Mouse (Mus musculus) ovary, postnatal 10 days (tissue): ENCODE results near the gene Eepd1.

Experiments used
- DNase-seq: peaks from one replicate; pipeline ENCODE4 v3.0.0; 2022; ENCODE audit warnings: low spot score

The Eepd1 gene

DNA sequence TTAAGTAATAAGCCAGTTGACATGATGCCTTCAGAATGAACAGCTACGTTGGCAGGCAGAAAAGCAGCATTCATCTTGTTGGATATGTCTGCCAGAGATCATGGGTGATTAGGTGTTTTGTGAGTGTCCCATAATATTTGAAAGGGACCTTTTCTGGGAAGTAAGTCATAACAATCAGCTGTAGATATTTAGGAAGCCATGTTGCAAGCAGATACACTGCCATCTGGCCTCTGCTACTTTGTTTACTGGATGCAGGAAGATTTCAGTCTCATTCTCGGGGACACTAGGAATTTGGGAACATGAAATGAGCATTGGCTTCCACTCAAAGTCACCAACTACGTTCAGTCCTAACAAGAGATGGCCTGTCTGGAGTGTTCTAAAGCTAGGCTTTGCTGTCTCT is 54.1 kb downstream of the Eepd1 start:
- no peak for DNase-seq

DNA sequence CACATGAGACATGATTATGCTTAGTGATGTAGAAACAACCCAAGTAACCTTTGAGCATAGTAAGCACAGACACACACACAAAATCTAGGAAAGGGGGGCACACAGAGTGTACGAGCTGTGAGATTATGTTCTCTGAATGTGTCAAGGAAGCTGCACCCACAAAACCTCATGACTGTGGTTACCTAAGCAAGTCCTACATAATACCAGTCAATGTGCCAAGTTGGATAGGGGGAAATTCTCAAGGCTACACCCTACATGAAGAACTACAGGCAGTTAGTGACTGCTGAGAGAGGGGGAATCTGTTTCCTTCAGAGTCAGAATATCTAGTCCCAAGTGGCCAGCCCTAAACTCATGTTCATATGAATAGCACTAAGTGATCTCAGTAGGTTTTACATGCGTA is 58.1 kb downstream of the Eepd1 start:
- DNase-seq = no peak

DNA sequence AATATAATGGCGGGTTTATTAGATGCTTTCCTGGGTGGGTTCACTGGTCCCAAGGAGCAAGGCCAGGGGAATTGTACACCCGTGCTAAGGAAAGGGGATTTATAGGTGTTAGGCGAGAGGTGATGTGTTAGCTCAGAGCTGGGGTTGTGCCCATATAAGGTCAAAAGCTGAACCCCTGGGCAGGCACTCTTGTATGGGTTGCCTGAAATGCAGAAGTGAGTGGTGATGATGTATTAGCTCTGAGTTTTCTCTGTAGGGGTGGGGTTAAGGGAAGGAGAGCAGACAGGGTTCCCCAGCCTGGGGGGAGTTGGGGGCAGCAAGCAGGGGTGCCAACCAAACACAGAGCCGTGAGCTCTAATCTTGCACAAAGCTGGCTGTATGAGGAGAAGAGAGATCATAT is 60.0 kb downstream of the Eepd1 start:
- DNase-seq = no peak

DNA sequence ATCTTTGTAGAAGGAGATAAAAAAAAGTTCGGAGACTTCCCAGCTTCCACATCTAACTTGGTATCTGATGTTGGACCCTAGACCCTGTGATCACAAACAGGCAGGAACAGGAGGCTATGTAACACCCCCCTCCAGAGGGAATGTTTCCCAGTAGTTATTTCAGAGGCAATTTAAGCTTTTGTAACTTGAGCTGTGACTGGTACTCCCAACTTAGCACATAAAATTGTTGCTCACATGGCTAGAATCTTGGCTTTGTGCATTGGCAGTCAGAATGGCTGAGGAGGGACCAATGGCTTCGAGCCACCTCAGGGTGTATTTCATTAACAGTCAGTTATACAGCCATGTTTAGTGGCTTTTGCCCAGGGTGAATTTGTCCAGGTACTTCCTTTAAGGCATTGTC is 63.9 kb downstream of the Eepd1 start:
- no peak for DNase-seq

DNA sequence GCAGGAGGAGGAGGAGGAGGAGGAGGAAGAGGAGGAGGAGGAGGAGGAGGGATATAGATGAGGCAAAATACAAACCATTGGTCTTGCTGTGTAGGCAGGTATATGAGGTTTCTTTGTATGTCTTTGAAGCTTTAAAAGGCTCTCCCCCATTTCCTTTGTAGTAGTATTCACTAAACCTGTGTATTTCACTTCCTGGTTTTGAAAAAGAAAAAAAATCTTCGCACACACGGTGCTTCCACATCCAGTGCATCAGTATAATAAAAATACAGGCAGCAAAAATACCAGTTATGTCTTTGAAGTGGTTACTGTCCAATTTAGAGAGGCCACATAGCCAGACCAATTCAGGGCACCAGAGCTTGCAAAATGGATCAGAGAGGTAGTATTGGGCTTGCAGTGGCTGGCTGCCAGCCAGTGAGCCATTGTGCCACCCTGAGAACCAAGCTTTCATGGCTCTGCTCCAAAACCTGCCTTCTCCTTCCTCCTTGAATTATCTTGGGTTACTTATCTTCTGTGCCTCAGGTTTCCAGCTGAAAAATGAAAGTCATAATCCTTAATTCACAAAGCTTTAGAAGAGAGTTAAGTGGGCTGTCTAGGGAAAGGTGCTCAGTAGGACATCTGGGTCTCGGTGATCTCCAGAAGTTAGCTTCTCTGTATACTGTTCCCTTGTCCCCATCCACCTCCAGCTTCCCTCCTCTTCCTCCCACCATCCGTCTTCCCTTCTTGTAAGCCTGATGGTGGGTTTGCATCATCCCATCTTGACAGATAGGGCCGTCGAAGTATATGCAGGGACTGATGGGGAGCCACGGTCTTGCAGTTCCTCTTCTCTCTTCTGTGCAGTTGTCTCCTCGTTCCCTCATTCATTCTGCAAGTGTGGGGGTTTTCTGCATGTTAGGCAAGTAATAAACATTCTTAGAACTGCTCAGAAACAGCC is 68.0 kb downstream of the Eepd1 start:
- no peak for DNase-seq

DNA sequence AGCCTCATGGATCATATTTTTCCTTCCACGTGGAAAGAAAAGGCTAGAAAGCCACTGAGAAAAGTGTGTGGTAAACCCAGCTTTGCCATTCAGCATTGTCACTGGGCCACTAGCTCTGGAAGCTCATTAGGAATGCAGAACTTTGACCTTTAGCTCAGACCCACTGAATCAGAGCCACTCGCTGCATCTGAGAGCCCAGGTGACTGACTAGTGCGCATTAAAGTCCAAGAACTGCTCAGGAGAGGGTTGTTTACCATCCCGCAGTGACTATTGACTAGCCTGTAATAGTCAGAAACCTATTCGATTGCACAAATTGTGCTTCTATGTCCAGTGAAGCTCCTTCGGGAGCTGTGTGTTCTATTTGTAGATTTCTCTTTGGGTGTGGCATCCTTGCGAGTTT is 68.8 kb downstream of the Eepd1 start:
- DNase-seq = no peak

DNA sequence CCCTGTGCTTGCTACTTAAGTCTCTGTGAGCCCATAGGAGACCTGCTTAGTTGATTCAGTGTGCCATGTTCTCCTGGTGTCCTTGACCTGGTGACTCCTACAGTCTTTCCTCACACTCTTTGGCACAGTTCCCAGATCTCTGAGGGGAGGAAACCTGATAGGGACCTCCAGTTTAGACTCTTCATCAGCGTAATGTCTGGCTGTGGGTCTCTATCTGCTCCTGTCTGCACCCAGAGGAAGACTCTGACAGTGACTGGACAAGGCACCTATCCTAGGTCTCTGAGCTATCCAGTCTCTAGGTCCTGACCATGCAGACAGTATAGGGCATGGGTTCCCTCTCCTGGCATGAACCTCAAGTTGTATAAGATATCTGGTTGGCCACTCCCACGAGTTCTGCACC is 71.2 kb downstream of the Eepd1 start:
- no peak for DNase-seq

DNA sequence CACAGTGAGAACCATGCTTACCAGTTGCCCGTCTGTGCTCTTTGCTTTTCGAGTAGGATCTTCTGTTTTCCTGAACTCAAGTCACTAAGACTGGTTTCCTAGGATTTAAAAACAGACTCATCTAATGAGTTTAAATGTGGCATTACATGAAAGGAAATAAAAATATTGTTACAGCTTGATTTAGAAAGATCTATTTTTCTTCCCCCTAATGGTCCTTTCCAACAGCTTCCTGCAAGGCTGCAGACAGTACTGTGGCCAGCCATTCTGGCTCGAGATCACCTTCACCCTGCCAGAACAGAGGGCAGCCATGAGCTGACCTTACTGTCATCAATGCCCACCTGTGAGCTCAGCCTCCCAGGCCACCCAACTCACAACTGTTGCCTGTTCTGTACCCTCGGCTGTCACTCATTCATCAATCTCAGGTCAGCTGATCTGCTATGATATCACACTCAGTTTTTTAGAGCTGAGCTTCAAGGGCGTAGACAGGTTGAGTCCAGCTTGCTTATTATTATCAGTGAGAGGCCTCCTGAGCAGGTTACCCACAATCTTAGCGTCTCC is 73.0 kb downstream of the Eepd1 start:
- no peak for DNase-seq

DNA sequence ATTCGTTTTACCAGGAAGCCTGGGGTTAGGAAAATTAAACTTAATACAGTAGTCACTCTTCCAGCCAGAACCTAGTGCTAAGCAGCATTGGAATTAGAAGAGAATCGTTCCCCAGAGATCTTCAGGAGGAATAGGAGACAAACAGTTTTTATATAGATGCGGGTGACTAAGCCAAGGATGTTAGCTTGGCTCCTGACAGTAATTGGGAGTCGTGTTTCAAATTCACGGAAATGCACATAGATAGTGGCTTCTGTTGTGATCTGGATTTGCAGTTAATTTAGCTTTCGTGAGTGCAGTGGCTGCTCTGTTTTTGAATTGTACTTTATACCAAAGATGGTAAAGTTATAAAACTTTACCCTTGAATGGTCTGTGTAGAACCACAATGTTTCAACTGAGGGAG is 73.9 kb downstream of the Eepd1 start:
- no peak for DNase-seq

DNA sequence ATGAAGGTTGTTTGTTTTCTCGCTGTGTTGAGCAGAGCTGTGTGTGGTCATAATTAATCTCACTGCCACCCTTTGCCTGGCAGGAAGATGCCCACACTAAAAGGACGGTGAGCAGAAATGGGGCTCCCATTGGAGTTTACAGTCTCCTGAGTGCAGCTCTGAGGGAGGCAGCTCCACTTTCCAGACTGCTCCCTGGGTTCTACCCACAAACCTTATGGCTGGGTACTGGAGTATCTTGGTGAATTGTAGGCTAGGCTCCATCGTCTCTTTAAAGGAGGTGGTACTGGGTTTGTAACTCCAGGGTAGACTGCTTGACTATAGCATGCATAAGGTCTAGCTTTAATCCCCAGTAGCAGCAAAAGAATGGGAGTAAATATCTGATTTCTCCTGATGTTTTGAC is 74.7 kb downstream of the Eepd1 start:
- no peak for DNase-seq

DNA sequence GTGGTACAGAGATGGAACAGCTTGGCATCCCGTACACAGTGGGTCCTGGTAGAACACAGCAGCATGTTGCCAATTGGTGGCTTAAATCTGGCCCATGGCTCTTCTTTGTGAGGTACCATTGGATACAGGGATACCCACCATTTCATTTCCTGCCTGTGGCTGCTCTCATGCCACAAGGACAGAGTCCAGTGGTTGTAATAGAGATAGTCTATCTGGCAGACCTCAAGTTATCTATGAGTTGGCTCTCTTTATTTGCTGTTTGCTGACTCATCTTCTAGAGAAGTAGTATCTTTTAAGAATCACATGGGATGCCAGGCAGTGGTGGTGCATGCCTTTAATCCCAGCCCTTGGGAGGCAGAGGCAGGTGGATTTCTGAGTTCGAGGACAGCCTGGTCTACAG is 76.0 kb downstream of the Eepd1 start:
- no peak for DNase-seq

DNA sequence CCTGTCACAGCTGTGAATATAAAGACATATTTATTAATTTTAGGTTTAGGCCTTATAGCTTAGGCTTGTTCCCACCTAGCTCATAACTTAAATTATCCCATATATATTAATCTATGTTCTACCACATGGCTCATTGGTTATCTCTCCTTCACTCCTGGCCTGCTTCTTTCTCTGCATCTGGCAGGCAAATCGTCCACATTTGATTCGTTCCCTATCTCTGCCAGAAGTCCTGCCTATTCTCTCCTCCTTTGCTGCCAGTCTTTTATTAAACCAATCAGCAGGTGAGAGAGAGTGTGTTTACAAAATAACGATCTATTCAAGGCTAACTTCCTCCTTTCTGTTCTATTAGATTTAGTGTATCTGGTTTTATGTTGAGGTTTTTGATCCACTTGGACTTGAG is 77.5 kb downstream of the Eepd1 start:
- DNase-seq = no peak

DNA sequence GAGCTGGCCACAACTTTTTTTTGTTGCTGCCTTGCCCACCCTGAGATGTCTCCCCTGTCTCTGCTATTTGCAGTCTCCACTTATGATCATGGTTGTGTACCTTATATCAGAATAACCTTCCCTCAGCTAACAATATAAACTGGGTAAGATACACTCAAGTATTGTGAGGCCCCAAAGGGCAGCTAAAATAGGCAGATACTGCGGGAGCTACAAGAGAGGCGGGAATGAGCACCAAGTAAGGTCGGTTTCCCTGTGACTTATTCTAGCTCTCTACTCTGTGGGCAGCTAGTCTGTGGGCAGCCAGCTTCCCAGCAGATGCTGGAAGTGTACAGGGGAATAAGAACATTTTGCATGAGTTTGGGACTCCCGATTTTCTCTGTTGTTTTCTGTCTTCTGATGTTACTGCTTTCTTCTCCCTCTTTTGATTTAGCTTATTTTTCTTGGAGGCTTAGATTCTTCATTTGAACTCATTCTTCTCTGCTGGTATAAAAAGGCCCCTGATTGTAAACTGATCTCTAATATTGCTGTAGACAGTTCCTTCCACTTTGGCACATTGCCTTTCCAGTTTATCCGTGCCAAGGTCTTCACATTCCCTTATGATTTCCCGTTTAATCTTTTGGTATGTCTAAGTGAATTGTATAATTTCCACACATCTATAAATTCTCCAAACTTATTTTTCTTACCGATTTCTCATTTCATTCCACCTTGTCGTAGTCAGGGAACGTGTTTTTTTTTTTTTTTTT is 78.8 kb downstream of the Eepd1 start:
- DNase-seq = no peak

DNA sequence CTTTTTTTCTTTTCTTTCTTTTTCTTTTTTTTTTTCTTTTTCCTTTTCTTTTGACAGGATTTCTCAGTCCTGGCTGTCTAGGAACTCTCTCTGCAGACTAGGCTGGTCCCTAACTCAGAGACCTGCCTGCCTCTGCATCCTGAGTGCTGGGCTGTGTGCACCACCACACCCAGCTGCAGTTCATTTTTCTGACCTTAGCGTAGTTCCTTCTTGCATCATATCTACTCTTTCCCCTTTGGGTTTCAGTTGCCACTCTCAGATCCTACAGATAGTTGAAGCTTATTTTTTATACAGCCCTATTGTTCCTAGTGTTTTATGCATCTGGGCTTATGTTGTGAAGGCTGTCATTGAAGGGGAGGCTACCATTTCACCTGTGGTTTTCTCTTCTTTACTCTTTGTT is 79.8 kb downstream of the Eepd1 start:
- DNase-seq = no peak

DNA sequence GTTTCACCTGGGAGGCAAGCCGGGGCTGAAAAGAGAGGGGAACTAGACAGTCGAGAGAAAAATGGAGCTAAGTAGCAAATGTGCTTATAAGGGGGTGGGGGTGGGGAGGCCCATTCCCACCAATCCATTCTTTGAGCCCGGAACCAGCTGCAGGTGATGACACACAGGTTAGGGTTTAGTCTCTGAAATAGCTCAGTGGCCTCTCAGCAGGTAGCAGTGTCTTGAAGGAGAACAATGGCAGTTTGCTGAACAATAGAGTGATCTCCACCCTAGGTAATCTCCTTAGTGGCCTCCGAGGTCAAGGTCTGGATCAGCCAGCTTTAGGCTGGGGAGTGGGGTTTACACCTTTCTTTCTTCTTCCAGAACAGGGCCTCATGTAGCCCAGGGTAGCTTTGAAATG is 82.5 kb downstream of the Eepd1 start:
- no peak for DNase-seq

DNA sequence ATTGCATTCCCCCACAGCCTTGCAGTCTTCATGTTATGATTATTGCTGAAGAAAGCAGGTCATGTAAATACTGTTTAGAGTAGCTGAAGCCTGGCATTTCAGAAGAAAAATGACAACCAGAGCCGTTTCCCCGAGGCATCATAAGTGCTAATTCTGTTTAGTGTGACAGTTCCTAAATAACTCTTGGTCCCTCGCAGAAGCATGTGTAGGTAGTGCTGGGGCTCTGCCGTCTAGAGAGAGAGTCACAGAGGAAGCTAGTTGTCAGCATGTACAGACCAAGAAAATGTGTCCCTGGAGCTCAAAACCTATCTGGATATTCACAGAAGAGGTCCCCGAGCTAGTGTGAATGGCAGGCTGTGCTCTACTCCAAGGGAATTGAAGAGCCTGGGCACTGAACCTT is 85.7 kb downstream of the Eepd1 start:
- DNase-seq = no peak

DNA sequence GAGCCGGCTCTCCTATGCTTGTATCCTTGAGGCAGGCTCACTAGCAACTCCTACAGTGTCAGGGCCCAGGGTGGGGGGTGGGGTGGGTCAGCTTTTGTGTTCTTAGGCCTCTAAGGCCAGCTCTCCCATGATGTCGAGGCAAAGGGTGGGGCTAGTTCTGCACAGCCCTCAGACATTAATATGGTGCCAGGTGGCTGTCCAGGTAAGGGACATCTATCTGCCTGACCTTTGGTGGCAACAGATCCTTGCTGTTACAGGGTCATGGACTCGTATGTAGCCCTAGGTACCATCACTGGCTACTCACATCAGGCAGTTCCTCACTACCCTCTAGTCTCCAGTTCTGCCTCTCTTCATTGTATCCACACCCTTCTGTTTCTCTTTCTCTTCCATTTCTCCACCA is 87.4 kb downstream of the Eepd1 start:
- DNase-seq = no peak

DNA sequence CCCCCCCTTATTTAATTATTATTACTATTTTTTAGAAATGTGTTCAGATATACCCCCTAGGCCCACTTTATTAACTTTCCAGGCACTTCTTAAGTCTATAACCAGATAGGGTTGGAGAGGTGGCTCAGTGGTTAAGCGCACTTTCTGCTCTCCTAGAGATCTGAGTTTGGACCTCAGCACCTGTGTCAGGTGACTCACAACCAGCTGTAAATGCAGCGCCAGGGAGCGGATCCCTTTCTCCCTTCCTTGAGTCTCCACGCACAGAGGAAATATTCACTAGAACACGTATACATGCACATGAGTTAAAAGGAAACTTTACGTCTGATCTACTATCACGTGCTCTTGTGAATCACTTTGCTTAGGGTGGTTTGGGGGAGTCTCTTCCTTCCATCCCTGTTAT is 88.7 kb downstream of the Eepd1 start:
- DNase-seq = no peak

DNA sequence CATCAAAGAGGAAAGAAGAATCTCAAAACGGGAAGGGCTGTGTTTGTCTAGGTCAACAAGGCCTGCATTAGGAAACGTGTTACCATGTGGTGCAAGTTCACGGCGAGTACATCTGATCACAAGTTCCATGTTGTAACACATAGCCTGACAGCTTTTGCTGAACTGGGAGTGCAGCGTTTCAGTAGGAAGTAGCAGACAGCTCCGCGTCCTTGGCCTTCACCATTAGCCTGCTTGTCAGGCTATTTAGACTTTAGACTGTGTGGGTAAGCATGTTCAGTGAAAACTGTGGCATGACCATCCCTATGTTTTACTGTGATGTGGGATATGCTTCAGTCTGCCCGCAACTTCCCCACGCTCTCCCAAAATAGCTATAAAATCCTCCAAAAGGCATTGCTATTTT is 89.1 kb downstream of the Eepd1 start:
- DNase-seq = no peak

DNA sequence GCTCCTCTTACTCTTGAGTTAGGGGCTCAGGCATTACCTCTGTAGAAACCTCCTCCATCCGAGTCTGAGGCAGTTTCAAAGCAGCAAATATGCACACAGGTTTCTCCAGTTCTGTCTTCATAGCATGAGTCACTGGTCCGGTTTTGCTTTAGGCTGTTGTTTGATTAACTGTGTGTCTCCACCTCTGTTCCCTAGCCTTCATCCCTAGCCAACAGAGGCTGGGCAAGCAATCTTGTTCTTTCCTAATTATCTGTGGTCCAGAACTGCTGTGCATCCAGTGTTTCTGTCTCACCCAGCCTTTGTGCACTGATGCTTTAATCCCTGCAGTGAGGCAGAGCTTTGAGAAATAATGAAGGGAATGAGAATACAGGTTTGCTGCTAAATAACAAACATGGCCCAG is 90.0 kb downstream of the Eepd1 start:
- DNase-seq = no peak

DNA sequence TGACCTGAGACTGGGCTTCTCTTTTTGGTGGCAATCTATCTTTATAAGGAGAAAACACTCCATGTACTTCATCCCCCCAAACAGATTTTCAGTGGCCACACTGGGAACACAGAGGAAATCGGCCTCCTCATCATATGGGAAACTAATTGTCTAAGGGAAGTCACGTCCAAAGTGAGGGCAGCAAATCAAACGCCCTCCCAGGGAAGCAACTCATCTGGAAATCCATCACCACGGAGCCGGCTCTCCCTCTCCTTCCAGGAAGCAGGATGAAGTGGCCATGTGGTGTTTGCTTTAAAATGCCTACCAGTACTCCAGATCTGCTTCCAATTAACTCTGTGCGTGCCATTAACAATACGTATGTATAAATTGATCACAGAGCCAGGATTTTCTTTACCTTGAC is 92.4 kb downstream of the Eepd1 start:
- DNase-seq = no peak

DNA sequence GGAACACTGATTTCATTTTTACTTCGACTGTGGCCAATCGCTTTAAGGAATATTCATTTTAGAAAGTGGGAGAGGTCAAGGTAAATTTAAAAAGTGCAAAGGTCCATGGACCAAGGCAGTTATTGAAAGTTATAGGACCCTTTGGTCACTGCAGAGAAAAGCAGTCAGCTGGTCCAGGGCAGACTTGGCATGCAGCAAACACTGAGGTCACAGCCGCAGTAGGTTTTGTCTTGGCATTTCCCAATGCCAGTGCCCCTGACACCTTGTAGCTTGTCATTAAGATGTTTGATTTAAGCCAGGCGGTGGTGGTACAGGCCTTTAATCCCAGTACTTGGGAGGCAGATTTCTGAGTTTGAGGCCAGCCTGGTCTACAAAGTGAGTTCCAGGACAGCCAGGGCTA is 92.8 kb downstream of the Eepd1 start:
- no peak for DNase-seq
